Mouse (Mus musculus): Measurements from ENCODE around the gene Tbx2. TPM values are rescaled to one million over a fixed set of nuclear protein-coding genes. Genes with fewer than 3 reads are reported as not detected.

Tbx2 gene
- polyA plus RNA-seq (2016; fragmentation: Nextera tagmentation; extraction: Ambion mirVana): 1.5 and 3.1 TPM in 2 replicates

GRCm38 (mm10) chr11:85832231-85832924 is at the start of gene Tbx2:
Gene Tbx2, plus strand, starts transcription at chr11:85832551.
- WGBS: under 1% methylated on average over 51 of the region's 52 CpGs

GRCm38 (mm10) chr11:85786113-85786718 is 46.1 kb upstream of the Tbx2 start:
- DNase-seq (ENCODE audit: low spot score): no peak
- Histone ChIP-seq H3K27me3 (ENCODE audit: insufficient read depth, poor library complexity, severe bottlenecking) (peaks cover 7% of the 10 kb centered on the region; the same call in 1 of the 2 replicates), H3K9me3 (no peaks in the 10 kb centered on the region), H3K27ac (no peak overlapping the region; the same call in 1 of the 2 replicates), H3K4me1 (replicated peaks) (peaks cover 19% of the 10 kb centered on the region; the same call in 1 of the 2 replicates), H3K36me3 (no peaks in the 10 kb centered on the region), H3K4me3 (no peak overlapping the region)
- 80% methylated on average over 3 of the region's 3 CpGs for WGBS

More at GRCm38 (mm10) chr11:85832231-85832924, at the start of gene Tbx2:
- Histone ChIP-seq H3K27me3 (ENCODE audit: insufficient read depth, poor library complexity, severe bottlenecking) (peaks cover 98% of the 10 kb centered on the region), H3K27ac (peak within 1 kb of the TSS; percentile 86), H3K4me1 (replicated peaks) (peaks cover 63% of the 10 kb centered on the region), H3K4me3 (peak within 1 kb of the TSS; percentile 60), H3K36me3 (peaks cover 5% of the 10 kb centered on the region; the same call in 1 of the 2 replicates), H3K9me3 (no peaks in the 10 kb centered on the region)
- DNase-seq (ENCODE audit: low spot score): peak; percentile 80

- H3K9me3 ChIP-seq: no peaks in the 10 kb centered on the region
- H3K36me3 ChIP-seq: no peaks in the 10 kb centered on the region
- no peak overlapping the region for H3K27ac ChIP-seq
- peaks cover 14% of the 10 kb centered on the region; the same call in 1 of the 2 replicates for H3K27me3 ChIP-seq (ENCODE audit: insufficient read depth, poor library complexity, severe bottlenecking)
- H3K4me3 ChIP-seq: no peak overlapping the region
- WGBS: 88% methylated on average over 7 of the region's 7 CpGs
- H3K4me1 ChIP-seq (replicated peaks): peaks cover 33% of the 10 kb centered on the region
- DNase-seq (ENCODE audit: low spot score): no peak
Measured at GRCm38 (mm10) chr11:85789750-85790149, 42.6 kb upstream of the Tbx2 start.

- 69% methylated on average over 2 of the region's 2 CpGs for WGBS
- H3K27ac ChIP-seq: no peak overlapping the region; the same call in 1 of the 2 replicates
- H3K36me3 ChIP-seq: no peaks in the 10 kb centered on the region
- H3K4me3 ChIP-seq: no peak overlapping the region
- H3K4me1 ChIP-seq (replicated peaks): peaks cover 27% of the 10 kb centered on the region
- no peaks in the 10 kb centered on the region for H3K9me3 ChIP-seq
- H3K27me3 ChIP-seq (ENCODE audit: insufficient read depth, poor library complexity, severe bottlenecking): peaks cover 14% of the 10 kb centered on the region; the same call in 1 of the 2 replicates
- no peak for DNase-seq (ENCODE audit: low spot score)
Measured at GRCm38 (mm10) chr11:85790267-85790666, 42.1 kb upstream of the Tbx2 start.

- no peak for DNase-seq (ENCODE audit: low spot score)
- Histone ChIP-seq H3K36me3 (no peaks in the 10 kb centered on the region), H3K9me3 (no peaks in the 10 kb centered on the region), H3K4me3 (no peak overlapping the region), H3K27ac (no peak overlapping the region), H3K27me3 (ENCODE audit: insufficient read depth, poor library complexity, severe bottlenecking) (peaks cover 14% of the 10 kb centered on the region; the same call in 1 of the 2 replicates), H3K4me1 (replicated peaks) (peaks cover 19% of the 10 kb centered on the region)
- WGBS: 79% methylated on average over 1 of the region's 1 CpGs
Measured at GRCm38 (mm10) chr11:85791212-85791611, 41.1 kb upstream of the Tbx2 start.

- 63% methylated on average over 12 of the region's 12 CpGs for WGBS
- H3K4me3 ChIP-seq: no peak overlapping the region
Measured at GRCm38 (mm10) chr11:85792534-85793215, 39.7 kb upstream of the Tbx2 start.

GRCm38 (mm10) chr11:85799456-85799855 is 32.9 kb upstream of the Tbx2 start:
- no peaks in the 10 kb centered on the region for H3K27me3 ChIP-seq (ENCODE audit: insufficient read depth, poor library complexity, severe bottlenecking)
- peaks cover 11% of the 10 kb centered on the region for H3K4me1 ChIP-seq (replicated peaks)
- H3K4me3 ChIP-seq: no peak overlapping the region
- 85% methylated on average over 4 of the region's 4 CpGs for WGBS
- H3K27ac ChIP-seq: no peak overlapping the region
- no peaks in the 10 kb centered on the region for H3K9me3 ChIP-seq
- H3K36me3 ChIP-seq: no peaks in the 10 kb centered on the region
- DNase-seq (ENCODE audit: low spot score): no peak

More at GRCm38 (mm10) chr11:85792534-85793215, 39.7 kb upstream of the Tbx2 start:
- no peak overlapping the region; the same call in 1 of the 2 replicates for H3K27ac ChIP-seq
- no peak for DNase-seq (ENCODE audit: low spot score)
- peaks cover 8% of the 10 kb centered on the region; the same call in 1 of the 2 replicates for H3K27me3 ChIP-seq (ENCODE audit: insufficient read depth, poor library complexity, severe bottlenecking)
- no peaks in the 10 kb centered on the region for H3K9me3 ChIP-seq
- peaks cover 19% of the 10 kb centered on the region for H3K4me1 ChIP-seq (replicated peaks)
- no peaks in the 10 kb centered on the region for H3K36me3 ChIP-seq

GRCm38 (mm10) chr11:85799856-85800255 is 32.5 kb upstream of the Tbx2 start:
- WGBS: 75% methylated on average over 19 of the region's 19 CpGs
- no peaks in the 10 kb centered on the region for H3K27me3 ChIP-seq (ENCODE audit: insufficient read depth, poor library complexity, severe bottlenecking)
- no peak for DNase-seq (ENCODE audit: low spot score)
- no peak overlapping the region for H3K27ac ChIP-seq
- H3K9me3 ChIP-seq: no peaks in the 10 kb centered on the region
- H3K4me1 ChIP-seq (replicated peaks): peaks cover 11% of the 10 kb centered on the region
- no peaks in the 10 kb centered on the region for H3K36me3 ChIP-seq
- H3K4me3 ChIP-seq: no peak overlapping the region

- Histone ChIP-seq H3K4me1 (replicated peaks) (peaks cover 11% of the 10 kb centered on the region), H3K9me3 (no peaks in the 10 kb centered on the region), H3K27me3 (ENCODE audit: insufficient read depth, poor library complexity, severe bottlenecking) (no peaks in the 10 kb centered on the region), H3K4me3 (no peak overlapping the region), H3K36me3 (no peaks in the 10 kb centered on the region), H3K27ac (no peak overlapping the region)
- DNase-seq (ENCODE audit: low spot score): no peak
- 85% methylated on average over 11 of the region's 11 CpGs for WGBS
Measured at GRCm38 (mm10) chr11:85800380-85800779, 32.0 kb upstream of the Tbx2 start.

GRCm38 (mm10) chr11:85804048-85804447 is 28.3 kb upstream of the Tbx2 start:
- Histone ChIP-seq H3K4me3 (no peak overlapping the region), H3K36me3 (no peaks in the 10 kb centered on the region), H3K27me3 (ENCODE audit: insufficient read depth, poor library complexity, severe bottlenecking) (no peaks in the 10 kb centered on the region; the same call in 1 of the 2 replicates), H3K9me3 (no peaks in the 10 kb centered on the region), H3K4me1 (replicated peaks) (peaks cover 11% of the 10 kb centered on the region), H3K27ac (no peak overlapping the region)
- WGBS: 72% methylated on average over 5 of the region's 5 CpGs
- no peak for DNase-seq (ENCODE audit: low spot score)

- 83% methylated on average over 1 of the region's 1 CpGs for WGBS
Measured at GRCm38 (mm10) chr11:85805779-85806178, 26.6 kb upstream of the Tbx2 start.

GRCm38 (mm10) chr11:85807353-85807752 is 25.0 kb upstream of the Tbx2 start:
- WGBS: 87% methylated on average over 11 of the region's 11 CpGs
- peaks cover 5% of the 10 kb centered on the region for H3K27me3 ChIP-seq (ENCODE audit: insufficient read depth, poor library complexity, severe bottlenecking)

More at GRCm38 (mm10) chr11:85805779-85806178, 26.6 kb upstream of the Tbx2 start:
- no peak for DNase-seq (ENCODE audit: low spot score)
- Histone ChIP-seq H3K9me3 (no peaks in the 10 kb centered on the region), H3K27me3 (ENCODE audit: insufficient read depth, poor library complexity, severe bottlenecking) (no peaks in the 10 kb centered on the region; the same call in 1 of the 2 replicates), H3K36me3 (no peaks in the 10 kb centered on the region), H3K4me1 (replicated peaks) (no peaks in the 10 kb centered on the region), H3K27ac (no peak overlapping the region), H3K4me3 (no peak overlapping the region)

More at GRCm38 (mm10) chr11:85807353-85807752, 25.0 kb upstream of the Tbx2 start:
- no peak overlapping the region for H3K4me3 ChIP-seq
- H3K4me1 ChIP-seq (replicated peaks): no peaks in the 10 kb centered on the region; the same call in 1 of the 2 replicates
- no peaks in the 10 kb centered on the region for H3K9me3 ChIP-seq
- H3K27ac ChIP-seq: no peak overlapping the region
- H3K36me3 ChIP-seq: no peaks in the 10 kb centered on the region
- no peak for DNase-seq (ENCODE audit: low spot score)

All from hindbrain, embryonic 10.5 days (tissue).